Mouse (Mus musculus): ENCODE results near the gene Slc31a1.

DNA sequence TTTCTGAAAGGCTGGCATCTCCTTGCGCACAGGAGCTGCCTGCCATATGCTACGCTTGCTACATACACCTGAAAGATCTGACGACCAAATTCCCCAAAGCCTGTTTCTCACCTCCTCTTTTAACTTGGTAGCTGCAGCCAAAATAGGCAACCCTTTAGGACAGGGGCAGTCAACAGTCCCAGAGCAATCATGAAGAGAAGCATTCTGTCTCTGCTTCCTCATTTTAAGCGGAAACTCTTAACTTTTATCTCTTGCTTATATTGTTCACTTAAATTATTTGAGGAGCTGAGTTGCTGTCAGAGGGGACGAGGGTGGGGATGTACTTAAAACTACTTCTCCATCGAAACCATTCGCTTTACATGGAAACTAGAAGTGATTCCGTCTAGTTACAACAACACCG lies 69.1 kb downstream of the Slc31a1 start:
- TF ChIP-seq CTCF (IDR thresholded peaks at IDR 0.05; ENCODE audit: borderline replicate concordance, insufficient read depth, low read depth, low read length) (no peak), POLR2A (IDR thresholded peaks at IDR 0.05; ENCODE audit: borderline replicate concordance, insufficient read depth, low read length) (no peak)
